Mouse (Mus musculus) lung, postnatal 4 days (tissue): ENCODE results near the gene Setd1b.
A peak's percentile ranks its signal among the peaks of the same experiment; 100 is the strongest.

ENCODE experiments used
- DNase-seq, 2 experiments: peaks; one replicate each; pipeline ENCODE4 v3.0.0; 2021

Setd1b gene

DNA sequence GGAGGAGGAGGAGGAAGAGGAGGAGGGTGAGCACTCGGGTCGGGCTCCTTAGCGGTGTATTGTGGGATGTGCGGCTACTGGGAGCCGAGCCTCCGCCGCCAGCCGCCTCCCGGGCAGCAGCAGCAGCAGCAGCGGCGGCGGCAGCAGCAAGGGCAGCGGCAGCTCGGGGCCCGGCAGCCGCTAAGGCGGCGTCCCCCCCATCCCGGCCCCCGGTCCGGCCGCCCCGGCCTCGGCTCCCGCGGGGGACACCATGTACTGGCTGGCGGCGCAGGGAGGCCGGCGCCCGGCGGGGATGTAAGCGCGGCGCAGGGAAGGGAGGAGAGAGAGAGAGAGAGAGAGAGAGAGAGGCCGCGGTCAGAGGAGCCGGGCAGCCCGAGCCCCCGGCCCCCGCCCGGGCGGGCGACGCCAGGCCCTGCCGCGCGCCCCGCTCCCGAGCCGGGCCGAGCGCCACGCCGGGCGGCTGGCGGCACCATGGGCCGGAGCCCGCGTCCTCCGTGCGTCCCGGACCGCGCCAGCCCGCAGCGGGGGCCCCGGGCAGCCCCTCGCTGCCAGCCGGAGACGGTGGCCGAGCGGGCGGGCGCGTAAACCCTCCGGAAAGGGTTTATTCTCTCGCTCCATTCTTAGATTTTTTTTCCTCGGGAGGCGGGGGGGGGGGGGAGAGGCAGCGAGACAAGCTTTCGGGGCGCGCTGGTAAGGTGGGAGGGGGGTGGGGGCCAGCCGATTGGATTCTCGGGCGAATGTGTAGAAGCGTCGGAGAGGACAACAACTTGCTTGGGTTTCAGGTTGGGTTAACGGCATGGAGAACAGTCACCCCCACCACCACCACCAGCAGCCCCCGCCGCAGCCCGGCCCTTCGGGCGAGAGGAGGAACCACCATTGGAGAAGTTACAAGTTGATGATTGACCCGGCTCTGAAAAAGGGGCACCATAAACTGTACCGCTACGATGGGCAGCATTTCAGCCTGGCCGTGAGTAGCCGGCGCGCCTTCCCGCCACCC, at the start of gene Setd1b:
TSS of gene Setd1b (plus strand) at position 33 of the 997 bp plus-strand sequence.
- peak; percentile 68 to 80 for DNase-seq

DNA sequence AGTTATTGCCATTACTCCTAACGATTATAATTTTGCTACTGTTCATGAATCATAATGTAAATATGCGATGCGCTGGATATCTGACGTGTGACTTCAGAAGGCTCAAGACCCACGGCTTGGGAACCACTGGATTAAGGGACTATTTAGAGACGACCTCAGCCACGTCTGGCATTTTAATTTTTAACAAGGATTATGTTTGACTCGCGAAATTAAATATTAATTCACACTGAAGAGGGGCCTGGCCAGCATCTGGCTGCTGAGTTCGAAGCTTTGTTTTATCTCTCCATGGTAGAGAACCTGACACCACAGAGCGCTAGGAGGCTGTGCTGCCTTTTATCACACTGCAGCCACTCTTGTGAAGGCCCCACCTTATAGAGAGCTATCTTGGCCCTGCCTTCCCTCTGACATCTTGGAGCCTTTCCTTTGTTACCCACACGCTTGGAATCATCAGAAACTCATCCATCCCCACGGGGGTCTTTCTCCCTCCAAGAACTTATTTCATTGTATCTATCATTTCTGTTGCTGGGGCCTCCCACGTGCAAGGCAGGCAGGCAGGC, 48.8 kb upstream of the Setd1b start:
- DNase-seq: no peak

DNA sequence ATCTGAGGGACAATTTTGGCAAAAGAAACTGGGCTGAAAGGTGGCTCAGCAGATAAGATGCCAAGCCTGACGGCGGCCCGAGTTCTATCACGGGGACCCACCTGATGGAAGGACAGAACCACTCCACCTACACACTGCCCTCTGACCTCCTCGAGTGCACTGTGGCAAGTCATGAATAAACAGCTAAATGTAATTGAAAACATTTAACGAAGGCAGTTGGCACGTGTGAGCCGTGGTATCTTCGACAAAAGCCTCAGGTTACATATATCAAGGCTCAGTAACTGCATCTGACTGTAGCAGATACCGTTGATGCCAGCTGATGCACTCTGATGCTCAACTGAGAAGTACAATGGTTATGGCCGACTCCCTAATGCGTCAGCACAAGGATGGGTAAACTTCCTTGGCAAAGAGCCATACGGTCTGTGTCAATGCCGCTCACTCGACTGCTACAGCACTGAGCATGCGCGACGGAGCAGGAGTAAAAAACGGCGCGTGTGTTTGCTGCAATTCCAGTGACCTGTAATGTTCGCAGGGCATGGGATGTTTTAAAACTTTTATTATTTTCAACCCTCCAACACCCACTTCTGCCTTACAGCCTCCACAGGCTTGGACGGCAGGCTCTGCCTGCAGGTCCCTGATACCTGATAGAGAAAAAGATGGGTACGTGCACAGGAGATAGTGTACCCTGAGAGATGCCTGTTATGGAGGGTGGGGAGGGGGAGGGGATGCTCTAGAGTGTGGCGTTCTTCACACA, 47.6 kb upstream of the Setd1b start:
- no peak for DNase-seq

- DNase-seq: no peak
Observed at GRCm38 (mm10) chr5:123096299-123096698, 45.7 kb upstream of the Setd1b start.

- no peak for DNase-seq
Observed at GRCm38 (mm10) chr5:123098487-123098886, 43.5 kb upstream of the Setd1b start.

- DNase-seq: no peak
Observed at GRCm38 (mm10) chr5:123102376-123102775, 39.6 kb upstream of the Setd1b start.

- DNase-seq: peak; percentile 19 to 60
Observed at GRCm38 (mm10) chr5:123103556-123103955, 38.4 kb upstream of the Setd1b start.

- DNase-seq: no peak
Observed at GRCm38 (mm10) chr5:123104769-123105168, 37.2 kb upstream of the Setd1b start.

GRCm38 (mm10) chr5:123109452-123110203, 32.4 kb upstream of the Setd1b start:
- DNase-seq: peak in 1 of 2 experiments; percentile 31

- no peak for DNase-seq
Observed at GRCm38 (mm10) chr5:123110296-123110721, 31.7 kb upstream of the Setd1b start.

DNA sequence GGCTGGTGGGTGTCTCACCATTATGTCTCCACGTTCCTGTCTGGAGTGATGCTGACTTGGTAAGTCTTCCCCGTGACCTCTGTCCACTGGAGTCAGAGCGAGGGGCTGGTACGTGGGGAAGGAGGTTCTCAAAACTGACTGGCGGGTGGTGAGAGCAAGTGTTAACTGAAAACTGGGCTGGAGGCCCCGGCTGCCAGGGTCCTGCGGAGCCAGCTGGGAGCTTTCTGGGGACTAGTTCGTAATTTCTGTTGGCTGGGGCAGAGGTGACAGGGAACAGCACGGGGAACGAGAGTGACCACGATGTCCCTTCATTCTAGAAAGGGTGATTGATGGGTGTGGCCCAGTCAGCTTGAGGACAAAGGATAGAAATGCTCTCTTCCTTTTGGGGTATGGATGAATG, 27.9 kb upstream of the Setd1b start:
- peak in 1 of 2 experiments; percentile 65 for DNase-seq

DNA sequence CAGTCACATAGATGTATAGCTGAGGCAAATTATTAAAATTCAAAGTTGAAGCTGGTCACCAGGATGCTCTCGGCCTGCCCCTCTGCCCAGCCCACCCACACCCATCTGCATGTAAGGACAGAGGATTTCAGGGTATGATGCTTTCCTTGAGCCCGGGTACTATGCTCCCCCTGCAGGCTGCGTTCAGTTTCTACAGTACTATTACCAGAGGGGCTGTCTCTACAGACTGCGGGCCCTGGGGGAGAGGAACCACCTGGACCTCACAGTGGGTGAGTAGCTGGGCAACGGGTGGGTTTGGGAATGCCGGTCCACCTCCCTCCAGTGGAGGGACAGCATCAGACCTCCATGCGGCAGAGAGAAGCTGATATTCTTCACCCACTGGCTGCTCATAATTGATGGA, 27.1 kb upstream of the Setd1b start:
- DNase-seq: peak; percentile 62 to 64

GRCm38 (mm10) chr5:123116080-123116479, 25.9 kb upstream of the Setd1b start:
- peak in 1 of 2 experiments; percentile 56 for DNase-seq

DNA sequence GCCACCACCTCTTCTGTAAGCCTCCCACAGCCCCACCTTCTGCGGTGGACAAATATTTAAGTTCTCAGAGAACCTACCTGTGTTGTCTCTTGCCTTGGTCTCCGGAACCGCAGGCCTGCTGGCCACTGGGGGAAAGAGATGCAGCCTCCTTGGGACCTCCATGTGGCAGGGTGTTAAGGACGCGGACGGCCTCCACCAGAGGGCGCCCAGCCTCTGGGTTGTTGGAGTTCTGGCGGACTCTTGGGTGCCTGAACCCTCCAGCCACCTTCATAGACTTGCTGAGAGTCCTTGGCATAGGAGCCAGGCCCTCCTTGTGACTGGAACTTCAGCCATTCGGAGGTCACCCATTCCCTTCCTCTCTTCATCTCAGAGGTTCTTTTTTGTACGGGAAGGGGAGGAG, 24.7 kb upstream of the Setd1b start:
- DNase-seq: peak; percentile 86 to 87

DNA sequence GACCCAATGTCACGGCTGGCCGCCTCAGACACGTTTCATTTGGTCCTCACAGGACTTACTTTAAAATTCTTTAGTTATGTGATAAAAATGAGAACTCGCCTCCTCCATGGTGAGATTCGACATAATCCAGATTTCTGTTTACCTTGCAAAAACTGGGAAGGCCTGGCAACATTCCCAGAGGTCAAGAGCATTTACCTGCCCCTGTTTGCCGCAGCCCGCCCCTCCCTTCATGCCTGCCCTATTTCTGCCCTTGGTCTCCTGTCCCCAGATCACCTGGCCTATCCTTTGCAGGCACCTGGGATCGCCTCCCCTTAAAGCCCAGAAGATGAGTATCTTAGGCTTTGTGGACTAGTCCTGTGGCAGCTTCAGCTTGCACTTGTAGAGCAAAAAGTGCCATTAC, 24.2 kb upstream of the Setd1b start:
- DNase-seq: peak; percentile 42 to 50

GRCm38 (mm10) chr5:123118826-123119225, 23.2 kb upstream of the Setd1b start:
- peak in 1 of 2 experiments; percentile 6 for DNase-seq

- no peak for DNase-seq
Observed at GRCm38 (mm10) chr5:123120624-123121215, 21.3 kb upstream of the Setd1b start.

GRCm38 (mm10) chr5:123122181-123122580, 19.8 kb upstream of the Setd1b start:
- DNase-seq: peak in 1 of 2 experiments; percentile 42

GRCm38 (mm10) chr5:123125105-123125504, 16.9 kb upstream of the Setd1b start:
- DNase-seq: no peak

DNA sequence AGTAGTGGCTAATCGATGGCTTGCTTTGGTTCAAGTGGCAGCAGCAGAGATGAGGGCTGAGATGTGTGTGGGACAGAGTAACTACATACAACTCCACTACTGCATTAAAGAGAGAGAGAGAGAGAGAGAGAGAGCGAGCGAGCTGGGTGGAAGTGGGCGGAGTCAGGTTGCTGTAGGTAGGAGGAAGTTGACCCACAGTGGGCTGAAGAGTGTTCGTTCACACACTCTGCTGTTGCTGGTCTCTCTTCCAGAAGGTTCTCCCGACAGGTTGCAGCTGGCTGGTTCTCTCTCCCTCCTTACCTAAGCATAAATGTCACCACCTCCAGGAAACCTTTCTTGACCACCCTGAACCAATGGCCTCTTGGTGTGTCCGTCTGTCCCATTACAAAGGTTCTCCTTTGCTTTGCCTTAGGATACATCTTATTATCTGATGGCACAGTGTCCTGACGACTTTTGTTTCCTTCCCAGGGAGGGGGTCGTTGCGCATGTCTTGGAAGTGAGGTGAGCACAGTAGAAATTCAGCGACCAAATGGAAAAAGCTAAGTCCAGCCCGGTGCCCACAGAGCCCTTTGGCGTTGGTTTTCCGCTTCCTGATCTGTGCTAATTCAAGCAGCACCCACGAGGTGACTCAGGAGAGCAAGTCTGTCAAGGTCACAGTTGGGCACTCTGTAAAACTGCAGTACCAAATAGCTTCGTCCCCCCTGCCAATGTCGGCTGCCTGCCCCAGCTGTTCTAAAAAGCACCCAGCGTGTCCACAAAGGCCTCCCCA, 16.2 kb upstream of the Setd1b start:
- DNase-seq: peak in 1 of 2 experiments; percentile 59

- DNase-seq: no peak
Observed at GRCm38 (mm10) chr5:123127031-123127430, 15.0 kb upstream of the Setd1b start.
